Mouse (Mus musculus): ENCODE results near the gene Enpp3.

DNA sequence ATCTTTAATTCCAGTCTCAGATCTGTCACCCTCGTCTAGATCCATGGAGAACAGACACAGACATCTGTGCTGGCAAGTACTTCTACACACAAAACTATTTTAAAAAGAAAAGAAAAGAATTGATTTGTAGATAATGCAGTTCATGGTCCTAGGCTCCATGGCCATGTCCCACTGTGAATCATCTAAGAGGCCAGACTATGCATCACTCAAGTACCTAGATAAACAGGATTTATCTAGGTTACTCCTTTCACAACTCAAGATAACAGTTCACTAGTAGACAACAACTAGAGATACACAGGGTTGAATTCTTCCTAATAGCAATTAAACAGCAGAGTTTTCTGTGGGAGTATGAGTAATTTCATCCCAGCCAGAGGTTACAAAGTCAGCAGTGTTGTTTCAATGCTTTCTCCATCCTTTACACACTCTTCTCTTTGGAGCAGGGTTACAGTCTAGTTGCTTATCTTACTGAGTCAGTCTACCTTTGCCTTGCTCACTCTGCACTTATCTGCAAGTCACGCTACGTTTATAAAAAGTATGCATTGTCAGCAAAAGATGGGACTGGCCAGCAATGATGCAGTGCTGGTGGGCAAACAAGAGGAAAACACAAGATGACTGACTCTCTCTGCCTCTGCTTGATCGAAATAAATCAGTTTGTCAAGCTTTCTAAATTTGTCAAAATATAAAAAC, 20.5 kb downstream of the Enpp3 start:
- TF ChIP-seq CTCF (IDR thresholded peaks at IDR 0.05; ENCODE audit: low read depth) (no peak), EP300 (IDR thresholded peaks at IDR 0.05; ENCODE audit: low read depth) (no peak)
